In the genomic region with DNA sequence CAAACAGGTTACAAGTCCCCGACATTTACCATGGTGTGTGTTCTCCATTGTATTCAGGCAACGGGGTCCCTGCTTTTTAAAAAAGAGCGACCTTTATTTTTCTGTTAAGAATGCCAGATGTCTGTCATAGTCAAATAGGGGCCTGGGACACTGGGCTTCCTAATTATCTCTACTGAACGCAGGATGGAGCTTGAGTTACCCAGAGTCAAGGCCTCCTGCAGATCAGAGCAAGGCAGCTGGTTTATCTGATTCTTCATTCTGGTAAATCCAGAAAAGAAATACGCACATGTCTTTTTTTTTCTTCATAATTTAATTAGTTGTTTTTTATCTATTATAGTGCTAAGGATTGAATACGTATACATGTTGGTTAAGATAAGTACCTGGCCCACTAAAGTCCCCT, we compare ENCODE assay signal across 14 mouse cellular contexts. TPM values are rescaled to one million over a fixed set of nuclear protein-coding genes. Genes with fewer than 3 reads are reported as not detected.
DNase-seq lines count a peak whose midpoint lies in the region; ATAC-seq lines count a peak whose summit lies in the region.
"Had no signal": no experiment of that assay in that cellular context is flagged by ENCODE, and none has a peak within 500 bp of the region (broad histone marks: within the 10 kb centered on the region; RNA-seq: fewer than 3 reads in every experiment).

No protein-coding gene starts in this region.

- 62% methylated on average over 6 of the region's 6 CpGs for WGBS in heart, embryonic 12.5 days
- 23% methylated on average over 6 of the region's 6 CpGs for WGBS in forebrain, embryonic 12.5 days
- WGBS in liver, embryonic 12.5 days (ENCODE audit: insufficient replicate concordance) = 40% methylated on average over 6 of the region's 6 CpGs
- 22% methylated on average over 6 of the region's 6 CpGs for WGBS in midbrain, embryonic 16.5 days

- H3K9me3 ChIP-seq in heart, embryonic 12.5 days (replicated peaks) = no peaks in the 10 kb centered on the region
- H3K9me3 ChIP-seq in forebrain, embryonic 12.5 days = no peaks in the 10 kb centered on the region
- H3K9me3 ChIP-seq in liver, embryonic 12.5 days (replicated peaks) = no peaks in the 10 kb centered on the region
- H3K9me3 ChIP-seq in midbrain, embryonic 16.5 days (replicated peaks; ENCODE audit: control insufficient read depth, low read length, poor library complexity, severe bottlenecking) = no peaks in the 10 kb centered on the region
- H3K9me3 ChIP-seq: limb, embryonic 15.5 days had no signal

- H3K4me2 ChIP-seq in heart, embryonic 12.5 days = peak overlapping the region; percentile 49; the same call in 1 of the 2 replicates
- peak overlapping the region; percentile 36; the same call in 1 of the 2 replicates for H3K4me2 ChIP-seq in forebrain, embryonic 12.5 days
- peak overlapping the region; percentile 48 for H3K4me2 ChIP-seq in liver, embryonic 12.5 days
- H3K4me2 ChIP-seq in midbrain, embryonic 16.5 days (ENCODE audit: low read length) = peak overlapping the region; percentile 3; the same call in 1 of the 2 replicates
- H3K4me2 ChIP-seq: limb, embryonic 15.5 days had no signal

- no peaks in the 10 kb centered on the region for H3K27me3 ChIP-seq in heart, embryonic 12.5 days (replicated peaks)
- H3K27me3 ChIP-seq in forebrain, embryonic 12.5 days = 0 out of 2 replicates have a peak, but pooled peaks cover 6% of the 10 kb centered on the region
- H3K27me3 ChIP-seq in liver, embryonic 12.5 days (replicated peaks) = no peaks in the 10 kb centered on the region
- H3K27me3 ChIP-seq in midbrain, embryonic 16.5 days (ENCODE audit: control insufficient read depth, insufficient read depth, low read depth, low read length) = no peaks in the 10 kb centered on the region
- H3K27me3 ChIP-seq: limb, embryonic 15.5 days had no signal

- peaks cover 26% of the 10 kb centered on the region for H3K4me1 ChIP-seq in heart, embryonic 12.5 days (replicated peaks)
- H3K4me1 ChIP-seq in forebrain, embryonic 12.5 days = peaks cover 31% of the 10 kb centered on the region
- peaks cover 35% of the 10 kb centered on the region for H3K4me1 ChIP-seq in liver, embryonic 12.5 days
- peaks cover 17% of the 10 kb centered on the region for H3K4me1 ChIP-seq in midbrain, embryonic 16.5 days (ENCODE audit: control insufficient read depth, insufficient read depth, low read length)

- H3K27ac ChIP-seq in heart, embryonic 12.5 days (ENCODE audit: poor library complexity, severe bottlenecking) = peak overlapping the region; percentile 85
- peak overlapping the region; percentile 86 for H3K27ac ChIP-seq in forebrain, embryonic 12.5 days
- peak overlapping the region; percentile 82 for H3K27ac ChIP-seq in liver, embryonic 12.5 days
- peak overlapping the region; percentile 71 for H3K27ac ChIP-seq in midbrain, embryonic 16.5 days (ENCODE audit: low read length)
- H3K27ac ChIP-seq: limb, embryonic 15.5 days had no signal

- intact Hi-C loops in heart, postnatal 36 days (cut with DNase I) = no loop called here
- intact Hi-C loops in gastrocnemius, postnatal 36 days (cut with DNase I) = no loop called here

- H3K9ac ChIP-seq in heart, embryonic 12.5 days = no peak overlapping the region
- H3K9ac ChIP-seq in forebrain, embryonic 12.5 days = no peak overlapping the region
- peak overlapping the region; percentile 10; the same call in 1 of the 2 replicates for H3K9ac ChIP-seq in liver, embryonic 12.5 days
- peak overlapping the region; percentile 30; the same call in 1 of the 2 replicates for H3K9ac ChIP-seq in midbrain, embryonic 16.5 days (ENCODE audit: low read depth, low read length)
- H3K9ac ChIP-seq: limb, embryonic 15.5 days had no signal

- no peak for ATAC-seq in heart, embryonic 12.5 days (ENCODE audit: insufficient number of reproducible peaks, low FRiP score)
- ATAC-seq in forebrain, embryonic 12.5 days (ENCODE audit: low FRiP score) = peak; percentile 22; the same call in 1 of the 2 replicates
- ATAC-seq in liver, embryonic 12.5 days = peak; percentile 66
- ATAC-seq in midbrain, embryonic 16.5 days = 0 out of 2 replicates have a peak, but pooled peaks have one; percentile 5
- ATAC-seq in activated CD4-positive, CD25-positive, alpha-beta regulatory T cell, adult 4 months = no peak

- H3K4me3 ChIP-seq in heart, embryonic 12.5 days = no peak overlapping the region
- no peak overlapping the region for H3K4me3 ChIP-seq in forebrain, embryonic 12.5 days (replicated peaks)
- H3K4me3 ChIP-seq in liver, embryonic 12.5 days = no peak overlapping the region
- no peak overlapping the region for H3K4me3 ChIP-seq in midbrain, embryonic 16.5 days (ENCODE audit: low read depth, low read length)
- H3K4me3 ChIP-seq: limb, embryonic 15.5 days had no signal

- H3K36me3 ChIP-seq in heart, embryonic 12.5 days = no peaks in the 10 kb centered on the region
- H3K36me3 ChIP-seq in forebrain, embryonic 12.5 days (replicated peaks) = no peaks in the 10 kb centered on the region
- H3K36me3 ChIP-seq in liver, embryonic 12.5 days = no peaks in the 10 kb centered on the region
- H3K36me3 ChIP-seq in midbrain, embryonic 16.5 days (ENCODE audit: control insufficient read depth, insufficient read depth, low read length) = no peaks in the 10 kb centered on the region
- H3K36me3 ChIP-seq: limb, embryonic 15.5 days had no signal

- DNase-seq in heart, postnatal 36 days = no peak
- no peak for DNase-seq in adrenal gland, adult 2 months
- no peak for DNase-seq in gastrocnemius, postnatal 36 days
- DNase-seq: gastrocnemius, postnatal 25 days; kidney, adult 2 months; layer of hippocampus, postnatal 36 days; thymus, postnatal 36 days had no signal

RNA-seq across cellular contexts. Expression of gene Tex35, which starts 52.6 kb away (rescaled TPM):
- not detected in 2 replicates for polyA plus RNA-seq in heart, embryonic 12.5 days (2016; fragmentation: Nextera tagmentation; extraction: Ambion mirVana)
- not detected for total RNA-seq in heart, postnatal 36 days (2021)
- polyA plus RNA-seq in forebrain, embryonic 12.5 days (2016; fragmentation: Nextera tagmentation; extraction: Ambion mirVana) = not detected in 2 replicates
- not detected in 2 replicates for polyA plus RNA-seq in liver, embryonic 12.5 days (2016; fragmentation: Nextera tagmentation; extraction: Ambion mirVana)
- polyA plus RNA-seq in midbrain, embryonic 16.5 days (2015; fragmentation: Nextera tagmentation; extraction: Ambion mirVana) = not detected in 2 replicates
- total RNA-seq in adrenal gland, adult 2 months (2021) = not detected
- not detected in 2 replicates for polyA plus RNA-seq in adrenal gland, adult 2 months (2012; rRNA removed)
- total RNA-seq in gastrocnemius, postnatal 36 days (2021) = not detected
- polyA plus RNA-seq in activated CD4-positive, CD25-positive, alpha-beta regulatory T cell, adult 4 months (2017; shearing (Covaris generic)) = under 1 TPM in 1 of 2 experiments, not detected in 1; 0.62 TPM
- total RNA-seq: common myeloid progenitor, adult 5-6 weeks; gastrocnemius, postnatal 25 days; layer of hippocampus, postnatal 36 days had no signal
- polyA plus RNA-seq: limb, embryonic 15.5 days had no signal

Comparison
In these comparisons a context has a peak if more than half of its experiments do, and no peak if none do; other contexts are left out.
1. ATAC-seq: peak in forebrain, embryonic 12.5 days (single experiment), liver, embryonic 12.5 days (single experiment) and midbrain, embryonic 16.5 days (single experiment); none in heart, embryonic 12.5 days (single experiment) and activated CD4-positive, CD25-positive, alpha-beta regulatory T cell, adult 4 months (single experiment).
2. H3K9ac ChIP-seq: peak in liver, embryonic 12.5 days (single experiment) and midbrain, embryonic 16.5 days (single experiment); none in heart, embryonic 12.5 days (single experiment) and forebrain, embryonic 12.5 days (single experiment).
3. Peak in every context shown above with its lines, with median percentiles within 50 percentile points of each other: H3K27ac ChIP-seq and H3K4me2 ChIP-seq.